Mouse (Mus musculus) sigmoid colon, adult 10 weeks (tissue): ENCODE data around the gene 1700008P02Rik. TPM values are rescaled to one million over a fixed set of nuclear protein-coding genes. Genes with fewer than 3 reads are reported as not detected.

Source experiments
- polyA plus RNA-seq: library from polyadenylated mRNA; stranded (reverse); fragments of 350-450 nt; fragmentation: Illumina TruSeq; extraction: RNeasy Lipid Tissue Mini Kit (QIAGEN cat#74804); gene quantifications from one replicate; pipeline ENCODE4 v1.2.3, GENCODE M21; 2014; ENCODE audit warnings: low read depth, low replicate concordance

1700008P02Rik gene
- polyA plus RNA-seq = not detected

DNA sequence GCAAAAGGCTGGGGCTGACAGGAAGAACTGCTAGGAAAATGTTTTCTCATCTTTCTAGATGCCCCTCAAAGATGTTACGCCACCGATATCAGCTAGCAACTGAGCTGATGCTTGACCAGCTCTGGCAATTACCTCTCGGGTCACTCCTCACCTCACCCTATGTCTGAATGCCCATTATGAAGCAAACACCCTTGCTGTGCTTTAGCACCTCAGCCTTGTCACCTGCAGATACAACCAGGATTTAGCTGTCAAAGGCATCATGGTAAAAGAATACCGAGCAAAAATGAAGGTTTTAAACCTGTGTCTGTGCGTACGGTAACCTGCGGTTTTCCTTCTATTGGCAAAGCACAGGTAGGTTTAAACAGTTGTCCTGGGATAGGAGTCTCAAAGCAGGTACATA is at the start of gene 1700008P02Rik:
1700008P02Rik (minus strand) TSS at position 101 of the 400 bp plus-strand sequence.

